Mouse (Mus musculus) lung, postnatal 36 days (tissue): Measurements from ENCODE around the gene Map1s.

Experiments
- DNase-seq: peaks from one replicate; pipeline ENCODE4 v3.0.0; 2022; ENCODE audit warnings: mixed read lengths

Map1s gene

GRCm38 (mm10) chr8:70905831-70906736 is at the start of gene Map1s:
Gene Map1s (plus strand): TSS chr8:70905932.
- peak; percentile 76 for DNase-seq

GRCm38 (mm10) chr8:70856028-70856427 is 49.7 kb upstream of the Map1s start:
- no peak for DNase-seq

DNA sequence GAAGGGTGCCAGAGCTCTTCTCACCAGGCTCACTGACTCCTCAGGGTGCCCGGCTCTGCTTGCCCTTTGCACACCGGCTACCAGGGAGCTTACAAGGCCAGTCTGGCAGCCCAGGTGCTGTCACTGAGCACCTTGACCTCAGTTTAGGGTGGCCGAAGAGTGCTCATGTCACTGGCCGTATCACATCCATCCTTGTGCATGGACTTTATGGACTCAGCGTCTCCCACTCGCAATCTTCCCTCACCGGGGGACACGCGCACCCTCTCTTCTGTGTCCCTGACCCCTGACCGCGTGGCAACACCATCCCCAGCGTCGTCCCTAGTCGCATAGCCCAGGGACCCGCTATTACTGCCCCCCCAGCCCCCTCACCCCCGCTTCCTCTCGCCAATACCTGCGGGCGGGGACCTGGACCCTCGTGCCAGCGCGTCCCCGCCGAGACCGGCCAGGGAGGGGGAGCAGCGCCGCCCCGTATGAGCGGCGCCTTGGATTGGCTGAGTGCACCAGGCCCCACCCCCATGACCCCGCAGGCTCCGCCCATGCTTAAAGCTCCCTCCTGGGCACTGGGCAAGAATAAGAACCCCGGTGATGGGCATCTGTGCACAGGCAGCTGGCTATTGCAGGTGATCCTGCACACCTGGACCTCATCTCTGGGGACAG is 49.1 kb upstream of the Map1s start:
- DNase-seq: peak; percentile 79

GRCm38 (mm10) chr8:70857516-70857915 is 48.2 kb upstream of the Map1s start:
- DNase-seq: no peak

DNA sequence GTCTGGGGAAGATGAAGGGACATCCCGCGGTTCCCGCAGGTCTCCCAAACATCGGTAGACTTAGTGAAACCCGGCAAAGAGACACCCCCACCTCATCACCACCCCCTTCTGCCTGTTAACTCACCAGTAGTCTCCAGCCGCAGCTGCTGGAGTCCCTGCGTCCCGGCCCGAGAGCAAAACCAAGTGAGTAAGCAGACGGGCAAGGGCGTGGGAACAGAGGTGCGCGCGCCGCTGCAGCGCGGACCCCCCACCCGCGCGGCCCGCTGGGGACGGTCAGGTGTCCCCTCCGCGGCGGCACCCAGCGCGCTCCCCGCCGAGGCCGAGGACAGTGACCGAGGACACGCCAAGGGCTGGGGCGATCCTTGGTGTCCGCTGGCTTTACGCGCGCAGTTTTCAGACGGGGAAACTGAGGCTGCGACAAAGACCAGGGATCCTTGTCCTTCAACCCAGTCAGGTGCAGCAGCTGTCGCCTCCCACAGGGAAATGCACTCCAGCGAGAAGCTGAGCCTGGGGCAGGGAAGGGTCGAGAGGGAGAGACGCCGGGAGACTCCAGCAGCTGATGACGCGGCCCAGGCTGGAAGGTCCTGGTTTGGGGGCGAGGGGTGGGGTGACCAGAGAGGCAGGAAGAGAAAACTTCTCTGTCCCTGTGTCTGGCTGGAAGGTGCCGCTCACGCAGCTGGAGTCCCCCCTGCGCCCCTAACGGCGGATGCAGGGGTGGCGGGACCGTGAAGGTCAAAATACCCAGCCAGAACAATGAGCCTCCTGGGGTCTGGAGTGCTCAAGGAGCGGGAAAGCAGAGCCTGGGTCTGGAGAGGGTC is 42.7 kb upstream of the Map1s start, which contains the start of gene Kcnn1:
Kcnn1 (minus strand) TSS at position 435 of the 818 bp plus-strand sequence.
- no peak for DNase-seq

DNA sequence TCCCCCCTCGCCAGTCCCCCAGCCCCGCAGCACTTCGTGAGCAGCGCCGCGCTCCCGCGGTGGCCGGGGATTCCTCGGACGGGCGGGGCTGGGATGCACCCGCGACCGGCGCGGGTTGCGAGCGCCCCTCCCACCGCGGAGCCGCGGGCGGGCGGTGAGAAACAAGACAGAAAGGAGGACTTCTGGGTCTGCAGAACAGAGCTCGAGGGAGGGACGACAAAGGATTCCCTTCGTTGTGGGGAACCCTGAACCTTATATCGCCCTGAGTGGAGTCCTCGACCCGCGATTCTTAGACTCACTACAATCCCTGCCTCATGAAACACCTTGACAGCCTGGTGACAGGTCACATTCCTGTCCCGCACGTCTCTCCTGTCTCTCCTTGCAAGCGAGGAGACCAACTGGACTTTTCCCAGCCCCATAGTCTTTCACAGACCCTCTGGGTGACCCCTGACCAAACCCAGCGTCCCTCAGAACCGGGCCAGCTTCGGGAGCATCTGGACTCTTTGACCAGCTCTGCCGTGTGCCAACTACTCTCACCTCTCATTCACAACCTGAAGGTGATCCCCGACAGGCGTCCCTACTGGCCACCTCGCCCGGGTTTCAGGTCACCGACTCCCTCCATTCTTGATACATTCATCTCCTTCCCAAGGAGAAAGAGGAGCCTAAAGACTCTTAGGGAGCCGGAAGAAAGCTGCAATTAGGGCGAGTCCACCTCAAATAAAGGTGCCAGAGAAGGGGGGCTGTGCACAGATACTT is 41.6 kb upstream of the Map1s start:
- DNase-seq: no peak

DNA sequence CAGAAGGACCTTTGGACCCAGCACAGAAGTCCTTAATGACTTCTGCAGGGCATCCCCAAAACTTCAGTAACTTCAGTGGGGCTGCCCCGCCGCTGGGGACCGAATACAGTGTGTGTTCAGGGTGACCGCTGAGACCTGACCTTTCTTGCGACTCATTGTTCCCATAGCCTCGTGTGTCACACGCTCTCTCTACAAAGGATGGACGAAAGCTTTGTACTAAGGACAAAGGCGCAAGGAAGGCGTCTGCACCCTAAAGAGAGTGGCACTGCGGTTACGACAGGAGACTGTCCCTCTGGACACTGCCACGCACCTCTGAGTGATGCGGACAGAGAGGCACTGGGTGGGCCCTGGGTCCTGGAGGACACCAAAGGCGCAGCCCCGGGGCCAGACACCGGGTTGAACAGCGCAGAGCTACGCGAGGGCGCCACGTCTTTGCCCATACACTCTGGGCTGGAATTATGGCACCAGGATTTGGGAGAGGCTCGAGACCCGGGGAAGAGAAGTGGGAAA is 41.0 kb upstream of the Map1s start:
- no peak for DNase-seq

DNA sequence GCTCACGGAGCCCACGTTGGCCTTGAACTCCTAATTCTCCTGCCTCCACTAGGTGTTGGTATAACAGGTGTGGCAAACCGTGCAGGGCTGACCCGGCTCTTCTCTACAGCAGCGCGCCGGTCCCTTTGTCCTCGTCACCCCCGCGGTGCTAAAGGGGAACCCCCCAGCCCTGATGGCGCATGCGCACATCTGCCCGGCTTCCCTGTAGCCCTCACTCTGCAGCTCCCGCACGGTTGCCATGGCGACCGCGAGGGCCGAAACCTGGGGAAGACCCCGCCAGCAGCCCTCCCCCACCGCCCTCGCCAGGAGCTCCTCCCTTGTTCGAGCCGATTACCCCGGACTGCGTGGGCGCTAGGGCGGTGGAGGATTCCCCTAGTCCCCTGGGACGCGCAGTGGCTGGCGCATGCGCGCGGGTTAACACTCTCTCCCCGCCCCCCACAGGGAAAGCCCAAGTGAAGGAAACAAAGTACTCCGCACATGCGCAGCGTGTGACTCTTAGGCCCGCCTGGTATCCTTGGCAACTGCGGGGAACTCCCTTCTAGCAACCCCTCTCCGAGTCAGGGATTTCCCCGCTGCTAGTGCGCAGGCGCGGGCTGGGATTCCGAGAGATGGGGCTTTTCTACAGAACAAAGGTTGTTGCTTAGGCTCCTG is 40.3 kb upstream of the Map1s start:
- DNase-seq: peak; percentile 100

GRCm38 (mm10) chr8:70866001-70866520 is 39.7 kb upstream of the Map1s start:
- no peak for DNase-seq

- DNase-seq: no peak
These were observed 39.2 kb upstream of the Map1s start for GRCm38 (mm10) chr8:70866566-70866965.

- DNase-seq: peak; percentile 75
These were observed 37.1 kb upstream of the Map1s start for GRCm38 (mm10) chr8:70868559-70869198.

DNA sequence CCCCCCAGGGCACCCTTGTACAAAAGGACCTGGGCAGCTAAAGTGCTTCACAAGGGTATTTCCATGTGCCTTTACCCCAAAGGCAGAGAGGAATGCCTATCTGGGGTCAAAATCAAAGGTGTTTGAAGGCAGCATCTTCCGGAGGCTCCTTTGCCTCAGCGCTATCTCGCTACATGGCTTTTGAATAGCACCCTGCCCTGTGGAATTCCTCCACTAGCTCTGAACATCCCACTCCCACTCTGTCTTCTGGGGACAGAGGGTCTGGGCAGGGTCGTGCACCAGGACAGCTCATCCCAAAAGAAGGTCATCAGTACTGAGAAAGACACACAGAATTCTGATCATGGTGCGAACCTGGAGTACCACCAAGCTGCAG is 36.5 kb upstream of the Map1s start:
- no peak for DNase-seq

- peak; percentile 91 for DNase-seq
These were observed 36.1 kb upstream of the Map1s start for GRCm38 (mm10) chr8:70869601-70870041.

DNA sequence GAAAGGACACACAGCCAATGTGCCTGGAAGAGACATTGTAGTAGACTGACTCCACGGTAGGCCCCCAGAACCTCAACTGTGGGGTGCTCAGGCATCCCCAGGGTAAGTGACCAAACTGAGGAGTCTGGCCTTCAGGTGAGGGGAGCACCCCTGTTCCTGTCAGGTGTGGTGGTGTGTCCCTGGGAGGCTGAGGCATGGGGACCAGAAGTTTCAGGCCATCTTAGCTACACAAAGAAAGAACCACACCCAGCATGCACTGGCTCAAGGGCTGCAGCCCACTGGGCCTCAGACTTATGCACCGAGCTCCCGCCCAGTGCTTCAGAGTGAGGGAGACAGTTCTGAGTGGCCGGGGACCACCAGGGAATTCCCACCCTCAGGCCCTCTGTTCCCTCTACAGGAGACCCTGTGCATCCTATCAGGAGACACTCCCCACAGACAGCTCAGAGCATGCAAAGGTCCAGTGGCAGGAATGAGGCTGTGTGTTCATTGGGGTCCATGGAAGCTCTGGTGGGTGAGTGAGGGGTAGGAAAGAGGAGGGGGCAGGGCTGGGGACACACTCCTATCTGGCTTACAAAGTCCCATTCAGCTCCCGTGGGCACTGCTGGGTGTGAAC is 34.4 kb upstream of the Map1s start:
- no peak for DNase-seq

DNA sequence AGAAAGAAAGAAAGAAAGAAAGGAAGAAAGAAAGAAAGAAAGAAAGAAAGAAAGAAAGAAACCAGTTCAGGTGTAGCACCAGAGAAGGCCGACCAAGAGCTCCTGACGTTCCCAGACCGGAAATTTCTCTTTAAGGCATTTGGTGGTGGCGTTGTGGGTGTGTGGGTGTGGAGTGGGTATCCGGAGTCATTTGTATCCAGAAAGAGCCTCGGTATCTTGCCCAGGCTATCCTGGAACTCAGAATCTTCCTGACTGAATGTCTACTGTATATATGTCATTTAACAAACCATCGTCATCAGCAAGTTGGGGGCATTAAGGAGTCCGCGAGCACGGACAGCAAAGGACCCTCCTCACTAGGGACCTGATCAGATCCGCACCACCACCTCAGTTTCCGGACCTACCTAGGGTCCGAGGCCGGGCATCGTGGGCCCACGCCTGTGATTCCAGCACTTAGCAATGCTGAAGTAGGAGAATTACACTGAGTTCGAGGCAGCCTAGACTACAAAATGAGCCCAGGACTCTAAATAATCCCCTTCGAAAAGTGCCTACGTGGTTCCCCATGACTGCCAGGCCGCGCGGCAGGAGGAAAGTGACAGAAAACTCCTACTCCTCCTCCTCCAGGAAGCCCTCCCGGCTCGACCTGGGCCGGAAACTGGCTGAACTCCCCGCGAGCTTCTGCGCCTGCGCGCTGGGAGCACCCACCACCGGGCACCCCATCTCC is 32.9 kb upstream of the Map1s start:
- no peak for DNase-seq

GRCm38 (mm10) chr8:70873364-70873985 is 32.3 kb upstream of the Map1s start, which contains the start of gene Ccdc124:
Gene Ccdc124 (minus strand): TSS chr8:70873935.
- DNase-seq: peak; percentile 96

DNA sequence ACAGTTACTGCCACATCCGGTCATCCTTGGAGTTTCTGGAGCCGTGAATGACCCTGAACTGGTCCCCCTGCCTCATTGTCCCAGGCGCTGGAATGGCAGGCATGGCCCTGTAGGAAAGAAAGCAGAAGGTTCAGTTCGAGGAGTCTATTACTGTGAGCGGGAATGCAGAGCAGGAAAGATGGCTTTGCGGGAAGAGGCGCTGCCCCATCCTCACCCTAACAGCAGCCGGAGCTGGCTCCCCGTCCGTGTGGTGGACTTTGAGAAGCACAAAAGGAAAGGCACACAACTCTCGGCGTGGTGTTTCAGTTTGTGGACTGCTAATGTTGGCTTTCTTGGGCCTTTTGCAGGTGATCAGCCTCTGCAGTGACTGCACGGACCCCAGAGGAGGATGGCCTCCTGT is 31.3 kb upstream of the Map1s start:
- DNase-seq: no peak

DNA sequence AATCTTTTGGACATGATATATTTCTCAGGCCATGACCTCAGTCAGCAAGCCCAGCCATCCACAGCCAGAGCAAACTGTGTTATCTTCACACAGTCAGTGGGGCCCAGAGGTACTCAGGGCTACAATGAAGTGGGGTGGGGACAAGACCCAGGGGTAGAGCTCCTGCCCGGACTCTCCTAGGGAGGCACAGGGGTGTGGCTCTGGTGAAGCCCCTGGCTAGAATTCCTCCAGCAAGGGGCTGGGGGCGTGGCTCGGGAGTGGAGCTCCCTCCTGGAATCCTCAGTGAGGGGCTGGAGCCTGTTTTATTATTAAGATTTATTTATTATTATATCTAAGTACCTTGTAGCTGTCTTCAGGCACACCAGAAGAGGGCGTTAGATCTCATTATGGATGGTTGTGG is 29.4 kb upstream of the Map1s start:
- DNase-seq: no peak

GRCm38 (mm10) chr8:70878178-70878577 is 27.6 kb upstream of the Map1s start:
- no peak for DNase-seq
